Mouse (Mus musculus): ENCODE results near the gene Sync.

- no peak for TF ChIP-seq CTCF (IDR thresholded peaks at IDR 0.05; ENCODE audit: control insufficient read depth, insufficient read depth, insufficient read length)
- no peak for TF ChIP-seq MAX (IDR thresholded peaks at IDR 0.05)
- no peak for TF ChIP-seq FOSL1 (IDR thresholded peaks at IDR 0.05; ENCODE audit: insufficient read depth, low read length, poor library complexity, severe bottlenecking)
- no peak for TF ChIP-seq USF1 (IDR thresholded peaks at IDR 0.05; ENCODE audit: low read depth)
These were observed 1.3 kb upstream of the Sync start for GRCm38 (mm10) chr4:129286001-129286682.
